Mouse (Mus musculus) hindbrain, embryonic 16.5 days (tissue): ENCODE measurements at regions not wholly inside any gene's neighbourhood (a gene's known extent, or its start where the extent isn't known, plus 50 kb on each side); places are given as distances from the start of the nearest gene placed in this dataset.

Experiments
- ATAC-seq: fragments of 200-750 bp; cut with Nextera tagmentation; 2 replicates; pipeline ENCODE4 v1.8.0; 2017; ENCODE audit warnings: moderate TSS enrichment, moderate library complexity
- H3K27ac ChIP-seq: fragments of 300-500 bp; sonication (generic); 2 replicates; pipeline ENCODE4 v1.5.1; 2014; ENCODE audit warnings: low read depth, mild to moderate bottlenecking, control low read depth, low read length, moderate library complexity
- H3K27me3 ChIP-seq: fragments of 300-500 bp; sonication (generic); replicated peaks from 2 replicates; pipeline ENCODE4 v1.6.1; 2014; ENCODE audit warnings: low read length; ENCODE audit not compliant: control insufficient read depth, insufficient read depth
- H3K36me3 ChIP-seq: fragments of 300-500 bp; sonication (generic); 2 replicates; pipeline ENCODE4 v1.6.1; 2014; ENCODE audit warnings: mild to moderate bottlenecking, low read length, moderate library complexity, mixed read lengths; ENCODE audit not compliant: control insufficient read depth, insufficient read depth
- H3K4me1 ChIP-seq: fragments of 300-500 bp; sonication (generic); 2 replicates; pipeline ENCODE4 v1.6.1; 2014; ENCODE audit warnings: low read depth, low read length; ENCODE audit not compliant: control insufficient read depth, insufficient read depth
- H3K4me2 ChIP-seq: fragments of 300-500 bp; sonication (generic); 2 replicates; pipeline ENCODE4 v1.6.1; 2014; ENCODE audit warnings: mild to moderate bottlenecking, low read length, control low read depth, moderate library complexity
- H3K4me3 ChIP-seq: fragments of 300-500 bp; sonication (generic); 2 replicates; pipeline ENCODE4 v1.5.1; 2014; ENCODE audit warnings: mild to moderate bottlenecking, low read length, control low read depth, moderate library complexity
- H3K9ac ChIP-seq: fragments of 300-500 bp; sonication (generic); 2 replicates; pipeline ENCODE4 v1.6.1; 2014; ENCODE audit warnings: low read depth, mild to moderate bottlenecking, control low read depth, low read length, moderate library complexity
- H3K9me3 ChIP-seq: fragments of 300-500 bp; sonication (generic); 2 replicates; pipeline ENCODE4 v1.6.1; 2014; ENCODE audit warnings: mild to moderate bottlenecking, low read length, moderate library complexity; ENCODE audit not compliant: control insufficient read depth
- WGBS: fragments of 180-500 bp; shearing (Covaris S2); extraction: QIAGEN DNeasy Blood & Tissue Kit; methylation state at CpG from one replicate; pipeline ENCODE4 v1.1.7; 2014; 5-methylcytosine and 5-hydroxymethylcytosine counted together

DNA sequence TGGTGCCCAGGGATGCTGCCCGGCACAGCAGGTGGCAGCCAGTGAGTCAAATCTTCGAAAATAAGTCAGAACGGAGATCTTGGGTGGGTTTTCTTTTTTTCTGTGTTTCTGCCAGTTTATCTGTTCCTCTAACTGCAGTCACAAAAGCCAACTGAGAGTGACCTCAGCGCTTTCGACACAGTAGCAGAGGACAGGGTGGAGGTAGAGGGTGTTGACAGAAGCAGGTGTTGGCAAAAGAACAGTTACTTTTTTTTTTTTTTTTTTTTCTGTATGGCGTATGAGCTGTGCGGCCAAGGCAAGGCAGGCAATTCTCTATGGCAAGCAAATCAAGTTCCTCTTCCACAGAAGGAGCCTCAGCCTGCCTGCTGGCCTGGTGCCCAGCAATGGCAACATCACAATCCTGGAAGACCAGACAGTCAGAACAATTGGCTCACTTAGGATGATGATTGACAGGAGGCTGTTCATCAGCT, 93.6 kb downstream of the Foxb1 start:
- 45% methylated on average over 7 of the region's 7 CpGs for WGBS
- peak; percentile 28; the same call in 1 of the 2 replicates for ATAC-seq
- Histone ChIP-seq H3K27ac (no peak overlapping the region), H3K4me1 (peaks cover 15% of the 10 kb centered on the region), H3K4me2 (no peak overlapping the region), H3K9ac (no peak overlapping the region), H3K27me3 (peaks cover 12% of the 10 kb centered on the region), H3K4me3 (no peak overlapping the region), H3K36me3 (no peaks in the 10 kb centered on the region), H3K9me3 (no peaks in the 10 kb centered on the region)

DNA sequence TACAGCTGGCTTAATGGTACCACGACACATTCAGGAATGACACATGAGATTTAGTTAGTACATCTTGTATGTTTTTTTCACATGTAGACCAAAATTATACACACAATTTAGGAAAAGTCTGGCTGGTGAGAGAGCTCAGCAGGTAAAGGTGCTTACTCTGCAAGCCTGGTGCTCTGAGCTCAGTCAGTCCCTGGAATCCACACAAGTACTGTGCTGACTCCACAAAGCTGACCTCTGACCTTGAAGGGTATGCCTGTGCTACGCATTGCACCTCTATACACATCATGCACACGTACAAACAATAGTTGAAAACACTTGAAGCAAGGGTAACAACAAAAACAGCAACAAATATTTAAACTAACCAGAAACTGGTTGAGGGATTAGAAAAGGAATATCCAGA, 96.5 kb downstream of the Foxb1 start:
- no peaks in the 10 kb centered on the region for H3K9me3 ChIP-seq
- no peak overlapping the region for H3K4me2 ChIP-seq
- H3K36me3 ChIP-seq: no peaks in the 10 kb centered on the region
- no peak overlapping the region for H3K4me3 ChIP-seq
- WGBS: 91% methylated on average over 3 of the region's 3 CpGs
- H3K27ac ChIP-seq: no peak overlapping the region
- no peak for ATAC-seq
- H3K27me3 ChIP-seq: peaks cover 7% of the 10 kb centered on the region
- H3K9ac ChIP-seq: no peak overlapping the region
- H3K4me1 ChIP-seq: no peaks in the 10 kb centered on the region; the same call in 1 of the 2 replicates

DNA sequence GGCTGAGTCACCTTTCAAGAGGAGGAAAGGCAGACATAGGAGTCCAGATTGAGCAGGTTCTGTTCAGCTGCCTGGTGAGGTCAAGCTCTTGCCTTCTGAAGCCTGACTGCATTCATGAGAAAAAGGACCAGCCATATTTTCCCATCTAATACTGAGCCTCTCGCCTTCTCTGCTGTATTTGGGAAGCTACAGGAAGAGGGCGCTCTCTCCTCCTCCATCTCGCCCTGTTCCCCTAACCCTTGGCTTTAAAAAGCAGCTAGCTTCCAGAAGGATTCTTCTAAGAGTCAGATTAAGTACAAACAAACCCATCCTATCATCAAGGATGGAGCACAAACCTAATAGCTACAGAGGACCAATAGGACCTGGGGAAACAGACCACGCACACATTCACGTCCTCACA, 98.3 kb downstream of the Foxb1 start:
- Histone ChIP-seq H3K36me3 (no peaks in the 10 kb centered on the region), H3K9me3 (no peaks in the 10 kb centered on the region), H3K9ac (no peak overlapping the region), H3K4me3 (no peak overlapping the region), H3K4me2 (no peak overlapping the region), H3K4me1 (no peaks in the 10 kb centered on the region), H3K27me3 (no peaks in the 10 kb centered on the region; the same call in 1 of the 2 replicates), H3K27ac (no peak overlapping the region)
- WGBS: 41% methylated on average over 5 of the region's 5 CpGs
- no peak for ATAC-seq

DNA sequence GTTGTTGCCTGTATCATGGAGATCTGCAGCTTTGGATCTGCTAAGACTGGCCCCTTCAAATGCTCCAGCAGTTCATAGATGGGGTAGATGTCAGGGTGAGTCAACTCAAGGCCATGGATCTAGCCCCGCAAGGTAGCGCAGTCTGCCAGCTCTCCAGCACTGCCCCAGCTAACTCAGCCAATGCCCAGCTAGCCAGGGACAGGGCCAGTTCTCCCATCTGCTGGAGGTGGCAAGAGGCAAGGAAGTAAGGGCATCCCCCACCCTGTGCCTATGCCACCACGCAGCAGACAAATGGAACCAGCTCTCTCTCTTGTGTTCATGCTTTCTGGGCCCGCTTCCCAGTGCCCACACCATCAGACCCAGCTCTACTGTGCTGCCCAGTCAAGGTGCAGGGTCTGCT, 102.5 kb downstream of the Foxb1 start:
- ATAC-seq: no peak
- Histone ChIP-seq H3K4me3 (no peak overlapping the region), H3K36me3 (no peaks in the 10 kb centered on the region), H3K9me3 (no peaks in the 10 kb centered on the region), H3K4me1 (no peaks in the 10 kb centered on the region), H3K27ac (no peak overlapping the region), H3K9ac (no peak overlapping the region), H3K4me2 (no peak overlapping the region), H3K27me3 (no peaks in the 10 kb centered on the region)
- 85% methylated on average over 4 of the region's 4 CpGs for WGBS

DNA sequence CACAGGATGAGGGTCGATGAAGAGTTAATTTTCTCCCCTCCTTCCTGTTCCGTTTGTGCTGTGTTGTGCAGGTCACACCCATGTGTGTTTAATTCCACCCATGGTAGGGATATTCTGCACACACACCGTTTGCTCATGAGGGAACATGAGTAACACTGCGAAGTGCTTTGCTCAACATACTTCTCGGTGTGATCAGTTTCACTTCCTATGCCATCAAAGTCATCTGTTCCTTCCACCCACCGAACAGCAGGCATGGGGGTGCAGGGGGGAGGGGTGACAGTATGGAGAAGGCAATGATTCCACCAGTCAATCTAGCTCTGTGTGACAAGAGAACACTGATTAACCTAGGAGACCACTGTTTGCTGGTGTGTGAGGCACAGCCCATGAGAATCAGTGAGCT, 104.7 kb downstream of the Foxb1 start:
- Histone ChIP-seq H3K36me3 (no peaks in the 10 kb centered on the region), H3K9me3 (no peaks in the 10 kb centered on the region), H3K4me3 (no peak overlapping the region), H3K27me3 (no peaks in the 10 kb centered on the region), H3K4me2 (no peak overlapping the region), H3K4me1 (no peaks in the 10 kb centered on the region), H3K9ac (no peak overlapping the region), H3K27ac (no peak overlapping the region)
- 76% methylated on average over 6 of the region's 6 CpGs for WGBS
- ATAC-seq: no peak

DNA sequence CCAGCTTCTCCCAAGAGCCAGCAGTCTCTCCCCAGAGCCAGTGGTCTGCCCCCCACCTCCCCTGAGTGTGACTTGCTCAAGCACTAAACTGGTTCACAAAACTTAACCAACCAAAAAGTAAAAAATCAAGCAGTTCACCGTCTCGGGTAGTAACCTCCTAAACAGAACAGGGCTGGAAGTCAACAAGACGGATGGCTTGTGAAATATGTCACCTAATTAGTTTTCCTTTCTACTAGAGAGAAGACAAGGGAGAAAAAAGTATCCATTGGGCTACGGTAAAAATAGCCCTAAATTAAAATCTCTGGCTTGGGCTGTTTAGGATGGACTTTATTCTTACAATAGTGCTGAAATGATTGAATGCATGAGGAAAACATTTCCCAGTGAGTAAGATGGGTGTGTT, 108.6 kb downstream of the Foxb1 start:
- Histone ChIP-seq H3K9ac (no peak overlapping the region), H3K4me1 (no peaks in the 10 kb centered on the region), H3K4me3 (no peak overlapping the region), H3K9me3 (no peaks in the 10 kb centered on the region), H3K36me3 (no peaks in the 10 kb centered on the region), H3K27ac (no peak overlapping the region), H3K27me3 (no peaks in the 10 kb centered on the region), H3K4me2 (no peak overlapping the region)
- ATAC-seq: no peak
- WGBS: 67% methylated on average over 4 of the region's 4 CpGs

DNA sequence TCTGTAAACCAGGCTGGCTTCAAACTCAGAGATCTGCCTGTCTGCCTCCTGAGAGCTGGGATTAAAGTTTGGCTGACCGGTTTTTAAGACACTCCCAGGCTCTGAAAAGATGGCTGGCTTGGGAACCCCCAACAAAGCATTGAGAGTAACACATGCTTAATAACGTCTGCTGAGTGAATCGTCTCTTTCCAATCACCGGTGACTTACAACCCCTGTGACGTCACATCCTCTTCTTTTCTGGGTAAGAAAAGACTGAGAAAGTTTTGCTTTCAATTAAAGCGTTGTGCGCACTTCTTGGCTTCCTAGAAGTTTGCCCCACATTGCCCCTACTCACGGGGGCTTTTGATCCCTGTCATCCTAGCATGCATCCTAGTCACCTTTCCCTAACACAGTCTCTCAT, 109.1 kb downstream of the Foxb1 start:
- H3K27ac ChIP-seq: no peak overlapping the region
- H3K27me3 ChIP-seq: no peaks in the 10 kb centered on the region
- H3K36me3 ChIP-seq: no peaks in the 10 kb centered on the region
- H3K9ac ChIP-seq: no peak overlapping the region
- no peak for ATAC-seq
- no peak overlapping the region for H3K4me3 ChIP-seq
- WGBS: 70% methylated on average over 8 of the region's 8 CpGs
- no peaks in the 10 kb centered on the region for H3K4me1 ChIP-seq
- H3K9me3 ChIP-seq: no peaks in the 10 kb centered on the region
- H3K4me2 ChIP-seq: no peak overlapping the region

DNA sequence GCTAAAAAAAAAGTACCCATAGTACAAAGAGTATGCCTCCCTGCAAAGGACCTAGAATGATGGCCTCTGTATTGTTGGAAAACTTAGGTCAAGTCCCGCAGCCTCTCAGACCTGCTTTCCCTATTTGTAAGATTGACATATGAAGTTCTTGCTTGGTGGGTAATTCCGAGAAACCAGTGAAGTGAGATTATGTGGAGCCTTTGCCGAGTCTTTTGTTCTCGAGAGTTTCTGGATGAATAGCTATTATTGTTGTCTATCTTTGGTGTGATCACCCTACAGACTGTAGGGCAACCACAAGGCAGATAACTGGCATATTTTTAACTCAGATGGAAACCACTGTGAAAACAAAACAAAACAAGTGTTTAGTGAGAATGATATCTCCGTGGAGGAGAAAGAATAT, 118.1 kb downstream of the Foxb1 start:
- no peak for ATAC-seq
- H3K36me3 ChIP-seq: no peaks in the 10 kb centered on the region
- WGBS: 51% methylated on average over 5 of the region's 5 CpGs

DNA sequence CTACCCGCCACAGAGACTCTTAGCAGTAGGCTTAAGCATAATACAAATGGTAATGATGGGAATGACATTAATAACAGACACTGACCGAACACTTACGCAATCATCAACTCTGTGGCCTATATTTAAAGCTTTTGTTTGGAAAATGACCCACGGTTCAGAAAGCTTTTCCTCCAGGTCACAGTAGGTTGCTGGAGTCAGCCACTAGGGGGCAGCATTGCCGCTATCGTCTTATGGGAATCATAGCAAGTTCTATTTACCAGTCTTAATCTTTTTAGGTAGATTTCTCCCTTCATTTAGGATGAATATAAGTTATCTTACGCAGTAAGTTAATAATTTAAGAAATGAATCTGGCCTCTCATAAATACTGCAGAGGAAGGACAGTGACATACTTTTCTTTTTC, 137.4 kb downstream of the Foxb1 start:
- Histone ChIP-seq H3K27me3 (no peaks in the 10 kb centered on the region), H3K4me2 (no peak overlapping the region), H3K9ac (no peak overlapping the region), H3K36me3 (no peaks in the 10 kb centered on the region), H3K4me3 (no peak overlapping the region), H3K4me1 (no peaks in the 10 kb centered on the region), H3K27ac (no peak overlapping the region), H3K9me3 (no peaks in the 10 kb centered on the region)
- no peak for ATAC-seq
- WGBS: 12% methylated on average over 7 of the region's 7 CpGs

More for the DNA sequence above, 118.1 kb downstream of the Foxb1 start:
- Histone ChIP-seq H3K4me1 (no peaks in the 10 kb centered on the region), H3K4me2 (no peak overlapping the region), H3K9ac (no peak overlapping the region), H3K27me3 (no peaks in the 10 kb centered on the region), H3K9me3 (no peaks in the 10 kb centered on the region), H3K4me3 (no peak overlapping the region), H3K27ac (no peak overlapping the region)

DNA sequence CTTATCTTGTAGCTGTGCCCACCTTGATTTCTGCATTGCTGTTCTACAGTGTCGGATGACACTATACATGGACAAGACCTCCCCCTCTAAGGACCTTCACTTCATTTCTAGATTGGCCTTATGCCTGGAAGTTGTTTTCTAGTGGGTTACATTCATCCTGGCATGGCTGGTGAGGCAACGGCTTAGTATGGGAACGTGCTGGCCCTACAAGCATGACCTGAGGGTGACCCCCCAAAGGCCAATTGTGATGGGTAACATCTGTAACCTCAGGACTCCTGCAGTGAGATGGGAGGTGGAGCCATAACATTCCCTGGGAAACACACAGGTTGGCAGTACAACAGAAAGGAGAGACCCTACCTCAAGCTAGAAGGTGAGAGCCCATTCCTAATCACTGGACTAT, 139.7 kb downstream of the Foxb1 start:
- no peak for ATAC-seq
- Histone ChIP-seq H3K9ac (no peak overlapping the region), H3K27me3 (no peaks in the 10 kb centered on the region), H3K4me1 (no peaks in the 10 kb centered on the region), H3K4me2 (no peak overlapping the region), H3K9me3 (no peaks in the 10 kb centered on the region), H3K27ac (no peak overlapping the region), H3K4me3 (no peak overlapping the region), H3K36me3 (no peaks in the 10 kb centered on the region)
- WGBS: 72% methylated on average over 3 of the region's 3 CpGs
